Mouse (Mus musculus): ENCODE measurements at regions not wholly inside any gene's neighbourhood (a gene's known extent, or its start where the extent isn't known, plus 50 kb on each side); places are given as distances from the start of the nearest gene placed in this dataset.

- Histone ChIP-seq H3K4me2 (ENCODE audit: low read depth, low read length) (no peak overlapping the region), H3K9ac (ENCODE audit: low read depth, low read length) (no peak overlapping the region), H3K9me3 (ENCODE audit: control insufficient read depth, low read length) (no peaks in the 10 kb centered on the region), H3K4me1 (ENCODE audit: control insufficient read depth, insufficient read depth, low read length) (peaks cover 13% of the 10 kb centered on the region; the same call in 1 of the 2 replicates), H3K36me3 (ENCODE audit: control insufficient read depth, insufficient read depth, low read length) (no peaks in the 10 kb centered on the region), H3K4me3 (ENCODE audit: low read length) (no peak overlapping the region), H3K27me3 (replicated peaks; ENCODE audit: control insufficient read depth, insufficient read depth, low read length) (no peaks in the 10 kb centered on the region), H3K27ac (ENCODE audit: low read length) (no peak overlapping the region)
- 91% methylated on average over 2 of the region's 2 CpGs for WGBS
- ATAC-seq: no peak
Measured at GRCm38 (mm10) chr13:59895754-59896153, 72.8 kb upstream of the Tut7 start.

- peaks cover 16% of the 10 kb centered on the region; the same call in 1 of the 2 replicates for H3K4me1 ChIP-seq (ENCODE audit: control insufficient read depth, insufficient read depth, low read length)
- no peak overlapping the region for H3K27ac ChIP-seq (ENCODE audit: low read length)
- no peak overlapping the region for H3K4me3 ChIP-seq (ENCODE audit: low read length)
- H3K27me3 ChIP-seq (replicated peaks; ENCODE audit: control insufficient read depth, insufficient read depth, low read length): no peaks in the 10 kb centered on the region
- no peaks in the 10 kb centered on the region for H3K36me3 ChIP-seq (ENCODE audit: control insufficient read depth, insufficient read depth, low read length)
- no peaks in the 10 kb centered on the region for H3K9me3 ChIP-seq (ENCODE audit: control insufficient read depth, low read length)
- H3K9ac ChIP-seq (ENCODE audit: low read depth, low read length): no peak overlapping the region
- H3K4me2 ChIP-seq (ENCODE audit: low read depth, low read length): no peak overlapping the region
- no peak for ATAC-seq
- whole genome bisulfite sequencing: 60% methylated on average over 5 of the region's 5 CpGs
Measured at GRCm38 (mm10) chr13:59894094-59894493, 71.1 kb upstream of the Tut7 start.

- 57% methylated on average over 8 of the region's 8 CpGs for WGBS
- Histone ChIP-seq H3K4me1 (ENCODE audit: control insufficient read depth, insufficient read depth, low read length) (peaks cover 16% of the 10 kb centered on the region; the same call in 1 of the 2 replicates), H3K9ac (ENCODE audit: low read depth, low read length) (no peak overlapping the region), H3K36me3 (ENCODE audit: control insufficient read depth, insufficient read depth, low read length) (no peaks in the 10 kb centered on the region), H3K9me3 (ENCODE audit: control insufficient read depth, low read length) (no peaks in the 10 kb centered on the region), H3K4me3 (ENCODE audit: low read length) (no peak overlapping the region), H3K27me3 (replicated peaks; ENCODE audit: control insufficient read depth, insufficient read depth, low read length) (no peaks in the 10 kb centered on the region), H3K4me2 (ENCODE audit: low read depth, low read length) (no peak overlapping the region), H3K27ac (ENCODE audit: low read length) (no peak overlapping the region)
- ATAC-seq: 0 out of 2 replicates have a peak, but pooled peaks have one; percentile 22
Measured at GRCm38 (mm10) chr13:59892961-59893360, 70.0 kb upstream of the Tut7 start.

- peak; percentile 78; the same call in 1 of the 2 replicates for ATAC-seq
- Histone ChIP-seq H3K4me1 (ENCODE audit: control insufficient read depth, insufficient read depth, low read length) (peaks cover 16% of the 10 kb centered on the region; the same call in 1 of the 2 replicates), H3K36me3 (ENCODE audit: control insufficient read depth, insufficient read depth, low read length) (no peaks in the 10 kb centered on the region), H3K4me2 (ENCODE audit: low read depth, low read length) (no peak overlapping the region), H3K9ac (ENCODE audit: low read depth, low read length) (no peak overlapping the region), H3K9me3 (ENCODE audit: control insufficient read depth, low read length) (no peaks in the 10 kb centered on the region), H3K4me3 (ENCODE audit: low read length) (no peak overlapping the region), H3K27ac (ENCODE audit: low read length) (no peak overlapping the region), H3K27me3 (replicated peaks; ENCODE audit: control insufficient read depth, insufficient read depth, low read length) (no peaks in the 10 kb centered on the region)
- 31% methylated on average over 9 of the region's 9 CpGs for WGBS
Measured at GRCm38 (mm10) chr13:59892340-59892739, 69.4 kb upstream of the Tut7 start.

- H3K4me2 ChIP-seq (ENCODE audit: low read depth, low read length): no peak overlapping the region
Measured at GRCm38 (mm10) chr13:59891737-59892136, 68.8 kb upstream of the Tut7 start.

GRCm38 (mm10) chr13:59889468-59890117 is 66.6 kb upstream of the Tut7 start:
- no peak overlapping the region for H3K9ac ChIP-seq (ENCODE audit: low read depth, low read length)
- ATAC-seq: peak; percentile 45; the same call in 1 of the 2 replicates
- peaks cover 16% of the 10 kb centered on the region; the same call in 1 of the 2 replicates for H3K4me1 ChIP-seq (ENCODE audit: control insufficient read depth, insufficient read depth, low read length)
- no peak overlapping the region for H3K4me3 ChIP-seq (ENCODE audit: low read length)
- H3K9me3 ChIP-seq (ENCODE audit: control insufficient read depth, low read length): 0 out of 2 replicates have a peak, but pooled peaks cover 2% of the 10 kb centered on the region
- H3K36me3 ChIP-seq (ENCODE audit: control insufficient read depth, insufficient read depth, low read length): no peaks in the 10 kb centered on the region
- no peaks in the 10 kb centered on the region for H3K27me3 ChIP-seq (replicated peaks; ENCODE audit: control insufficient read depth, insufficient read depth, low read length)
- 23% methylated on average over 10 of the region's 10 CpGs for WGBS
- H3K4me2 ChIP-seq (ENCODE audit: low read depth, low read length): no peak overlapping the region
- H3K27ac ChIP-seq (ENCODE audit: low read length): no peak overlapping the region

More at GRCm38 (mm10) chr13:59891737-59892136, 68.8 kb upstream of the Tut7 start:
- Histone ChIP-seq H3K9me3 (ENCODE audit: control insufficient read depth, low read length) (no peaks in the 10 kb centered on the region), H3K27ac (ENCODE audit: low read length) (no peak overlapping the region), H3K4me1 (ENCODE audit: control insufficient read depth, insufficient read depth, low read length) (peaks cover 16% of the 10 kb centered on the region; the same call in 1 of the 2 replicates), H3K27me3 (replicated peaks; ENCODE audit: control insufficient read depth, insufficient read depth, low read length) (no peaks in the 10 kb centered on the region), H3K36me3 (ENCODE audit: control insufficient read depth, insufficient read depth, low read length) (no peaks in the 10 kb centered on the region), H3K4me3 (ENCODE audit: low read length) (no peak overlapping the region), H3K9ac (ENCODE audit: low read depth, low read length) (no peak overlapping the region)
- ATAC-seq: peak; percentile 57
- 59% methylated on average over 8 of the region's 8 CpGs for WGBS

- no peaks in the 10 kb centered on the region for H3K36me3 ChIP-seq (ENCODE audit: control insufficient read depth, insufficient read depth, low read length)
- 0 out of 2 replicates have a peak, but pooled peaks cover 2% of the 10 kb centered on the region for H3K9me3 ChIP-seq (ENCODE audit: control insufficient read depth, low read length)
- no peak for ATAC-seq
- H3K4me2 ChIP-seq (ENCODE audit: low read depth, low read length): no peak overlapping the region
- no peak overlapping the region for H3K4me3 ChIP-seq (ENCODE audit: low read length)
- peaks cover 16% of the 10 kb centered on the region; the same call in 1 of the 2 replicates for H3K4me1 ChIP-seq (ENCODE audit: control insufficient read depth, insufficient read depth, low read length)
- H3K27ac ChIP-seq (ENCODE audit: low read length): no peak overlapping the region
- H3K9ac ChIP-seq (ENCODE audit: low read depth, low read length): no peak overlapping the region
- no peaks in the 10 kb centered on the region for H3K27me3 ChIP-seq (replicated peaks; ENCODE audit: control insufficient read depth, insufficient read depth, low read length)
Measured at GRCm38 (mm10) chr13:59888038-59889016, 65.4 kb upstream of the Tut7 start.

- Histone ChIP-seq H3K4me3 (ENCODE audit: low read length) (no peak overlapping the region), H3K9me3 (ENCODE audit: control insufficient read depth, low read length) (0 out of 2 replicates have a peak, but pooled peaks cover 2% of the 10 kb centered on the region), H3K4me2 (ENCODE audit: low read depth, low read length) (no peak overlapping the region), H3K9ac (ENCODE audit: low read depth, low read length) (no peak overlapping the region), H3K27ac (ENCODE audit: low read length) (no peak overlapping the region), H3K27me3 (replicated peaks; ENCODE audit: control insufficient read depth, insufficient read depth, low read length) (no peaks in the 10 kb centered on the region), H3K4me1 (ENCODE audit: control insufficient read depth, insufficient read depth, low read length) (peaks cover 11% of the 10 kb centered on the region; the same call in 1 of the 2 replicates), H3K36me3 (ENCODE audit: control insufficient read depth, insufficient read depth, low read length) (no peaks in the 10 kb centered on the region)
- WGBS: 83% methylated on average over 4 of the region's 4 CpGs
- ATAC-seq: no peak
Measured at GRCm38 (mm10) chr13:59887306-59887705, 64.4 kb upstream of the Tut7 start.

GRCm38 (mm10) chr13:59886572-59886971 is 63.6 kb upstream of the Tut7 start:
- Histone ChIP-seq H3K27me3 (replicated peaks; ENCODE audit: control insufficient read depth, insufficient read depth, low read length) (no peaks in the 10 kb centered on the region), H3K27ac (ENCODE audit: low read length) (no peak overlapping the region), H3K36me3 (ENCODE audit: control insufficient read depth, insufficient read depth, low read length) (no peaks in the 10 kb centered on the region), H3K9ac (ENCODE audit: low read depth, low read length) (no peak overlapping the region), H3K4me3 (ENCODE audit: low read length) (no peak overlapping the region), H3K4me1 (ENCODE audit: control insufficient read depth, insufficient read depth, low read length) (peaks cover 4% of the 10 kb centered on the region; the same call in 1 of the 2 replicates), H3K4me2 (ENCODE audit: low read depth, low read length) (no peak overlapping the region), H3K9me3 (ENCODE audit: control insufficient read depth, low read length) (0 out of 2 replicates have a peak, but pooled peaks cover 2% of the 10 kb centered on the region)
- no peak for ATAC-seq
- WGBS: 59% methylated on average over 3 of the region's 3 CpGs
